In the genomic region with DNA sequence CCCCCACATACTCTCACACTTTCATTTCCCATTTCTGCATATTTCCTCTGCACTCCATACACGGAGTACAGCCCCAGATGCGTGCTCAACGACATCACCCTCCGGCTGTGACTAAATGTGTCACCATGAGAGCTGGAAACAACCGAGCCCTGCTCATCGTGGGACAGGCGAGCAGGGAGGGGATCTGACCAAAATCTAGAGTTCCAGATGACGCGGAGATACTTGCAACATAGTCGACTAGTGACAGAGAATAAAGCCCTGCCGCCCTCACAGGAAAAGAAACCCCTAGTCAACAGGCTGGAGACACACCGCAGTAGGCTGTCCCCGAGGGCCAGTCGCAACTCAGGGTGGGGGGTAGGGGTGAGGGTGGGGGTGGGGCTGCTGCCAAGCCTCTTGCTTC, we compare ENCODE assay signal across 8 mouse cellular contexts.
A peak's percentile ranks its signal among the peaks of the same experiment; 100 is the strongest.
DNase-seq lines count a peak whose midpoint lies in the region; ATAC-seq lines count a peak whose summit lies in the region.

No protein-coding gene starts in this region.

- H3K27me3 ChIP-seq in heart, embryonic 11.5 days (ENCODE audit: control insufficient read depth, insufficient read depth, low read length) = peaks cover 26% of the 10 kb centered on the region
- H3K27me3 ChIP-seq in limb, embryonic 10.5 days (ENCODE audit: low read depth, poor library complexity, severe bottlenecking) = peaks cover 54% of the 10 kb centered on the region
- H3K27me3 ChIP-seq in stomach, embryonic 14.5 days (ENCODE audit: control insufficient read depth, insufficient read depth, low read length) = peaks cover 16% of the 10 kb centered on the region

- no peaks in the 10 kb centered on the region for H3K36me3 ChIP-seq in heart, embryonic 11.5 days (ENCODE audit: control insufficient read depth, insufficient read depth, low read length)
- H3K36me3 ChIP-seq in limb, embryonic 10.5 days = no peaks in the 10 kb centered on the region
- H3K36me3 ChIP-seq in stomach, embryonic 14.5 days (ENCODE audit: control insufficient read depth, insufficient read depth, low read length) = no peaks in the 10 kb centered on the region

- peak overlapping the region; percentile 76 for H3K4me2 ChIP-seq in heart, embryonic 11.5 days
- peak overlapping the region; percentile 49 for H3K4me2 ChIP-seq in stomach, embryonic 14.5 days (replicated peaks; ENCODE audit: low read depth, low read length)

- peaks cover 8% of the 10 kb centered on the region; the same call in 1 of the 2 replicates for H3K4me1 ChIP-seq in heart, embryonic 11.5 days (ENCODE audit: control insufficient read depth, insufficient read depth, low read length)
- H3K4me1 ChIP-seq in limb, embryonic 10.5 days = peaks cover 21% of the 10 kb centered on the region
- peaks cover 9% of the 10 kb centered on the region; the same call in 1 of the 2 replicates for H3K4me1 ChIP-seq in stomach, embryonic 14.5 days (ENCODE audit: control insufficient read depth, insufficient read depth, low read length)

- peak; percentile 30 for DNase-seq in retina, postnatal 1 day
- DNase-seq in retina, embryonic 14.5 days (ENCODE audit: low spot score) = no peak
- DNase-seq in limb, embryonic 10.5 days (ENCODE audit: low spot score) = peak; percentile 42
- DNase-seq in ovary, postnatal 10 days (ENCODE audit: low spot score) = no peak
- no peak for DNase-seq in layer of hippocampus, adult 9-10 months (ENCODE audit: low spot score)

- 0 out of 2 replicates have a peak overlapping the region, but pooled peaks have one; percentile 49 for H3K9ac ChIP-seq in heart, embryonic 11.5 days (ENCODE audit: low read depth, low read length)
- H3K9ac ChIP-seq in stomach, embryonic 14.5 days (replicated peaks; ENCODE audit: low read depth, low read length) = no peak overlapping the region

- peak overlapping the region; percentile 37 for H3K4me3 ChIP-seq in heart, embryonic 11.5 days (ENCODE audit: low read depth, low read length)
- peak overlapping the region; percentile 40 for H3K4me3 ChIP-seq in limb, embryonic 10.5 days
- H3K4me3 ChIP-seq in stomach, embryonic 14.5 days (ENCODE audit: low read depth, low read length) = peak overlapping the region; percentile 11

- no peak overlapping the region for H3K27ac ChIP-seq in heart, embryonic 11.5 days (ENCODE audit: low read depth, low read length)
- H3K27ac ChIP-seq in limb, embryonic 10.5 days = no peak overlapping the region; the same call in 1 of the 2 replicates
- H3K27ac ChIP-seq in stomach, embryonic 14.5 days (ENCODE audit: low read length) = no peak overlapping the region

- no peaks in the 10 kb centered on the region; the same call in 1 of the 2 replicates for H3K9me3 ChIP-seq in heart, embryonic 11.5 days (replicated peaks; ENCODE audit: control insufficient read depth, low read length)
- no peaks in the 10 kb centered on the region for H3K9me3 ChIP-seq in limb, embryonic 10.5 days (replicated peaks)
- H3K9me3 ChIP-seq in stomach, embryonic 14.5 days (ENCODE audit: control insufficient read depth, low read depth, low read length) = no peaks in the 10 kb centered on the region

- WGBS in heart, embryonic 11.5 days (ENCODE audit: insufficient replicate concordance) = 7% methylated on average over 14 of the region's 14 CpGs
- 17% methylated on average over 14 of the region's 14 CpGs for WGBS in limb, embryonic 10.5 days
- WGBS in stomach, embryonic 14.5 days = 7% methylated on average over 14 of the region's 14 CpGs

- ATAC-seq in heart, embryonic 11.5 days (replicated peaks; ENCODE audit: insufficient number of reproducible peaks, low FRiP score, low TSS enrichment) = no peak
- 0 out of 2 replicates have a peak, but pooled peaks have one; percentile 2 for ATAC-seq in megakaryocyte-erythroid progenitor cell, adult 5-6 weeks (replicated peaks; ENCODE audit: low FRiP score, low TSS enrichment, poor library complexity, severe bottlenecking)
- ATAC-seq in stomach, embryonic 14.5 days (ENCODE audit: insufficient number of reproducible peaks, insufficient read depth, low FRiP score, low read depth) = no peak

Comparison
In these comparisons a context has a peak if more than half of its experiments do, and no peak if none do; other contexts are left out.
1. DNase-seq: peak in retina, postnatal 1 day (single experiment) and limb, embryonic 10.5 days (single experiment); none in retina, embryonic 14.5 days (single experiment), ovary, postnatal 10 days (single experiment) and layer of hippocampus, adult 9-10 months (single experiment).
2. Peak in every context shown above with its lines, with median percentiles within 50 percentile points of each other: H3K4me3 ChIP-seq.